Mouse (Mus musculus): ENCODE data around the gene Edem2.

Edem2 gene

DNA sequence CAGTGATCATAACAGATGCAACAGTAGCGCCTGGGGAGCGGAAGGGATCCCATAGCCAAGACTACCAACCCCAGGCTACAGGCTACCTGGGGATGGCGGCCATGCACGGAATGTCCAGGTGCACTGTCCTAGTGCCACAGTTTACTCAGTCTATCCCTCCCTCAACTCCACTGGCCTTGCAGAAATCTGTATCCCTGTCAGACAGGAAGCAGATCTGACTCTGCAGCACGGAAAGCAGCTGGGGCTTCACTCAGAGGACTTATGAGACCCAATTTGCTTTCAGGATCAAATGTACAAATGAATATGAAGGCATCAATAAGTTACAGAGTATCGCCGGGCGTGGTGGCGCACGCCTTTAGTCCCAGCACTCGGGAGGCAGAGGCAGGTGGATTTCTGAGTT lies 41.5 kb downstream of the Edem2 start:
- DNase-seq (ENCODE audit: low spot score), result no peak

DNA sequence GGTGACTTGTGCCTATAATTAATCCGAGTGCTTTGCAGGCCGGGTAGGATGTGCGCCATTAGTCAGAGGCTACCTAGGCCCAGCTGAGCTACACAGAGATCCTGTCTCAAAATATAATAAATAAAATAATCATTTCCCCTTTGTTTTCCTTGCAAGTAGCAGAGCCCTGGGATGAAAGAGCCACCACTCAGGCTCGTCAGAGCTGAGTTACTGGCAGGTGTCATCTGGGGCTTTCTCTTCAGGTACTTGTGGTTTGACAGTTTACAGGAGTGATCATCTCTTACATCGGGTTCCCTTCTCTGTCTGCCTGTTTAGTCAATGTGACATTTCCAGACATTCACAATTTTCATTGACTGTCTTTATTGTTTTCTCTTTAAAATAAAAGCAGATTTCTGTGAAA lies 42.7 kb downstream of the Edem2 start:
- no peak for DNase-seq (ENCODE audit: low spot score)

DNA sequence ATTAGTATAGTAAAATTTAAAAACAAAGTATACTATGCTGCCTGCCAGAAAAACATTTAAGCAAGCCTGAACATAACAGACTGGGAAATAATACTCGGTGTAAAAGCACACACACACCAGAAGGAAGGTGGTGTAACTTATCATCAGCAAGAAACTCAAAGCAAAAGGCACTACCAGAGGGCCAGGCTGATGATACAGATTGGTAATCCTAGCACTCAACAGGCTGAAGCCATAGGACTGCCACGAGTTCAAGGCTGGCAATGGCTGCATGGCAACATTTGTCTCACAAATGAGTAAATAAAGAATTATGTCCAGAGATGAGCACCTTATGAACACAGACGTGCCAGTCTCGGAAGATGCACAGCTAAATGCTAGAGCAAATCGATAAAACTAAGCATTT lies 45.5 kb downstream of the Edem2 start:
- DNase-seq (ENCODE audit: low spot score), result no peak

DNA sequence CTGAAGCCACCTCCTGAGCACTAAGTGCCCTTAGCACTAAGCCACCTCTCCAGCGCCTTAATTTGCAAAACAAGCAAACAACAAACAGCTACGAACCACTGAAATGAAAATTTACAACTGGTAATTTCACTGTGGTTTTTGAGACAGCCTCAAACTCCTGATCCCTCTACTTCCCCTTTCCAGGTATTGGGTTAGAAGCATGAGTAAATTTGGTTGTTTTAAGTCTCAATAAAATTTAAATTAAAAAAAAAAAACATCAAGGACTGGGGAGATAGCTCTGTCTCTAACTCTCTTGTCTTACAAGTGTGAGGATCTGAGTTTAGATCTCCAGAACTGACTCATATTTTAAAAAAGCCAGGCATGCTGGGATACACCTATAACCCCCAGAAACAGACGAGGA lies 46.1 kb downstream of the Edem2 start:
- no peak for DNase-seq (ENCODE audit: low spot score)

DNA sequence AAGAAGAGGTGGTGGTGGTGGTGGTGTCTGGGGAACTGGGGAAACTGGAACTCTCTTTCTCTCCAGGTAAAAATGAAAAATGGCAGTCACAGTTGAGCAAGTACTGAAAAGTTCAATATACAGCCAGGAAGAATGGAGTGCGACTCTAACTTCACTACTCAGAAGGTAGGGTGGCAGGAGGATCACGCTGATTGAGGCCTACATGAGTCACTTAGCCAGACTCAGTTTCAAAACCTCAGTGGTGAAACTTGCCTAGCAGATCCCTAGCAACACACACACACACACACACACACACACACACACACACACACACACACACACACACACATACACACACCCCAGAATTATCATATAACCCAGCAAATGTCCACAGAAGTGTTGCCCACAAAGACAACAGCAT lies 47.4 kb downstream of the Edem2 start:
- no peak for DNase-seq (ENCODE audit: low spot score)

DNA sequence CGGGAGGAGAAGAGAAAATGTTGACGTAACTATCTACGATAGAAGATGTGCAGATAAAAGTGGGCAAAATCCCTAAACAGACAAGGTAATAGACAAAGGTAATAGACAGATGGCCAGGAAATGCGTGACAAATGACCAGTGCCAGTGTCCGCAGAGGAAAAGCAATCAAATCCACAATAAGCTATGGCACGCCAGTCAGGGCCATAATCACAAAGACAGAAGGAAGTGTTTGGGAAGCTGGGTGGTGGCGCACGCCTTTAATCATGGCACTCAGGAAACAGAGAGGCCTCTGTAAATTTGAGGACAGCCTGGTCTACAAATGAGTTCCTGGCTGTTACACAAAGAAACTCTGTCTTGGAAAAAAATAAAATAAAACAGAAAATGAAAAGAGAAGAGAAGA lies 48.1 kb downstream of the Edem2 start:
- DNase-seq (ENCODE audit: low spot score), result no peak

DNA sequence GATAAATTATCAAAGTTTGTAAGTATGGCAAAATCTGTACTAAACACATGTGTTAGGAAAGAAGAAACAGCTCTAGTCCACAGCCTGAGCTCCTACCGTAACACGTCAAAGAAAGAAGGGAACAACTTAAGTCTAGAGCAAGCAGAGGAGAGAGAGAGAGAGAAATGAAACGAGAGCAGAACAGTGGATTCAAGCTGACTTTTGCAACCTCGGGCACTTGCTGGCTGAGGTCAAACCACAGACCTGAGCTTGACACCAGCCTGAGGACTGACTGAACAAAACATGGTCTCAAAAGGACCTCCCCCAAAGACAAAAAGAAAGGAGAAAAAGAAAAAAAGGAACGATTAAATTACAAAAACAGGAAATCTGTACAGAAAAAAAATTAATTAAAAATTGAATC lies 48.7 kb downstream of the Edem2 start:
- DNase-seq (ENCODE audit: low spot score), result no peak

DNA sequence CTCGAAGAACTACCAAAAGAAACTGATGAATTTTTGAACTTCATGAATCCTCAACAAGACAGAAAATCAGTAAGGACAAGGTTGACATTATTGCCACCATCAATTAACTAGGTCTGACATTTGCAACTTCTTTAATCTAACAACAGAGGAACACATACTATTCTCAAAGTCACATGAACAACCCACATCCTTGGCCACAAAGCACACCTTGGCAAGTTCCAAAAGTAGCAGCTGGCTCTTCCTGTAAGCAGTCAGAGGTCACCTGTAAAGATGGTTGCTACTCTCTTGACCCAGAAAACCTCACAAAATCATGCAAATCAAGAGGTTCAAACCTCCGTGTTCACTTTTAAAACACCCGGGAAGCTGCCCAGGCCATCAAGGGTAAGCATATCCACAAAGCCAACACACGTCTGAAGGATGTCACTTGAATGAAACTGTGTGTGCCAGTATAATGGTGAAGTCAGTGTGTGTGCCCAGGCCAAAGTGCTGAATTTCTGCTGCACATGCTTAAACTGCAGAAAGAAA lies 49.6 kb downstream of the Edem2 start:
- DNase-seq (ENCODE audit: low spot score), result no peak

DNA sequence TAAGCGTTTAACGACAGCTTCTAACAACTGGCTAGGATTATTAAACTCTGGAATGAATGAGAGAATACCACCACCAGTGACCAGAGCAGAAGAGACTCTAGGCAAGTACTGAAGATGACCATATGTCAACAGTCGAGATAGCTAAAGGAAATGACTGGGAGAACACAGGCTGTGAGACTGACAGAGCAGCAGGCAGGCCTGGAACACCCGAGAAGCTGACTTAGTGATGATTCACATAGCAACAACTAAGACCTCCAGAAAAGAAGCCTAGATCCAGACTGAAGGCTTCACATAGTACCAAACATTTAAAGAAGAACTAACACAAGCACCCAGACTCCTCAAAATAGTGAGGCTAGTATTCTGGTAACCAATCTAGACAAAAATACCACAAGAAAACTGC lies 54.2 kb downstream of the Edem2 start:
- no peak for DNase-seq (ENCODE audit: low spot score)

DNA sequence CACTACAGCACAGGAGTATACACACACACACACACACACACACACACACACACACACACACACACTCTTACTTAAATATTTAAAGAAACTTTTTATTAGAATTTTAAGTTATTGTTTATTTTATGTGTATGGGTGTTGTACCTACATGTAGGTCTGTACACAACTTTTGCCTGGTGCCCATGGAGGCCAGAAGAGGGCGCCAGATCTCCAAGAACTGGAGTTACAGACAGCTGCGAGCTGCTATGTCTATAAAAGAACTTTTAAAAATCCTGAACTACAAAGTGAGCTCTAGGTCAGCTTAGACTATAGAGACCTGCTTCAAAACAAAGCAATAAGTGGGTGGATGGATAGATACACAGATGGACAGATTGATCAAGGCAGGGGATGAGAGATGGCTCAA lies 55.7 kb downstream of the Edem2 start:
- peak; percentile 48 for DNase-seq (ENCODE audit: low spot score)

DNA sequence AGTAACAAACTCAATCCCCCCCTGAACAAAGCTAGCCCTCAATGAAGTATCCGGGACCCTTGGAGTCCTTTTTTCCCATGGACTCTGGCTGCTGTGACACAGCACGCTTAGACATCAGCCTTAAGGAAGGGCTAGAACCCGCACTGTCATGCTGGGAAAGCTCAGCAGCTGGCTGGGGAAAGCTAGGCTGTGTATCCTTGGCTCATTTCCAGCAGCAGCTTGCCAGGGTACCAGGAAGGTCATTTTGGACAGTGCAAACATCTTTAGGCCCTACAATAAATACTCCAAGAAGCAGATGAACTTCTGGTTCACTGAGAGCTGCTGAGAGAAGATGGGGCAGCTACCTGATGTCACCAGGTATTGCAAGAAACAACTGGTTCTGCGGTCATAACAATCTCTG lies 58.0 kb downstream of the Edem2 start:
- DNase-seq (ENCODE audit: low spot score), result no peak

DNA sequence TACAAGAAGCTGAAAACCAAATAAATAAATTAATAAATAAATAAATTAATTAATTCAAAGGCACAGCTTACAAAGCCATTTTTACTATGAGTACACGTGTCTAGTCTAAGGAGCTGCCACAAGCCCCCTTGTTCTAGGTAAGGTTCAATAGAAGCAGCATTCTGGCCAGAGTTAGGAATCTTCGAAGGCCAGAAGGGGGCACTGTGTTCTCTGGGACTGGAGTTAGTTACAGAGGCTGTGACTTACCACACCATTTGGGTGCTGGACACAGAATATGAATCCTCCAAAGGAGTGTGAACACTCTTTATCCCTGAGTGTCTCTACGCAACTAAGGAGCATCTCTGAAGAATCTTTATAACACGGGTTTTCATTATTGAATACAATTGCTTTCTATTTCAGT lies 60.8 kb downstream of the Edem2 start:
- DNase-seq (ENCODE audit: low spot score), result no peak

DNA sequence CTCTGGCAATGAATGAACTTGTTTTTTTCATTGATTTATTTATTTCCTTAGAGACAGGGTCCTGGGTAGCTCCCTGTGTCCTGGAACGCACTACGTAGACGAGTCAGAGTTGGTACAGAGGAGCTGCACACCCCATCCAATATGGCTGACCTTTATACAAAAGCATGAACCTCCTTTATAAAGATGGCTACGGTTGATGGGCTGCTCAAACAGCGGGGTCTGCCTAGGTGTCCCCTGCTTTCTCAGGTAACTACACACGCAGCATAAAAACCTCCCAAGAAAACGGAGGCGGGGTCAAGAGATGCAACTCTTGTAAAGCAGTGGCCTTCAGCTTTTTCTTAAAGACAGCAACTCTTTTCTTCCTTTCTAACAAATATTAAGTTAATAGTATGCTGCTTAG lies 61.4 kb downstream of the Edem2 start:
- DNase-seq (ENCODE audit: low spot score), result no peak

DNA sequence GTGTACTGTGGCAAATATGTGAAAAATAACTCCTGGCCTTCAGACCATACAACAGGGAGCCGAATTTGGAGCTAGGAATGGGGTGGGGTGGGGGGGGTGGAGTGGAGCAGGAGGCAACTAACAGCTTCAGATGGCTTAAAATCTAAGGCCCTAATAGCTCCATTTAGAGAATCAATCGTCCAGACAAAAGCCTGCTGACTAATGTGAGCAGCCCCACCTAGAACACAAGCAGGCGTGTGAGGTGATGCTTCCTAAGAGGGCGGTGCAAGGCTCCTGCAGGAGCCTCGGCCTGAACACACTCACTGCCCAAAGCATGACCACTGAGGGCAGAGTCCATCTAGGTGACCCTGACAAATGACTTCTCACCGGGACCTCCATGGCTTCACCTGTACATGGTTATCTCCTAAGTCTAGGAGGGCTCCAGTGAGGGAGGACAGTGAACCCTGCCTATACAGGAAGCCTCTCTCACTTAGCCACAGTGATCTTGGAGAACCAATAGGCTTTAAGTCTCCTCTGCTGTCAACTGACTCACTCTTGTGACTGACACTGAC lies 65.3 kb downstream of the Edem2 start:
- DNase-seq (ENCODE audit: low spot score), result no peak

DNA sequence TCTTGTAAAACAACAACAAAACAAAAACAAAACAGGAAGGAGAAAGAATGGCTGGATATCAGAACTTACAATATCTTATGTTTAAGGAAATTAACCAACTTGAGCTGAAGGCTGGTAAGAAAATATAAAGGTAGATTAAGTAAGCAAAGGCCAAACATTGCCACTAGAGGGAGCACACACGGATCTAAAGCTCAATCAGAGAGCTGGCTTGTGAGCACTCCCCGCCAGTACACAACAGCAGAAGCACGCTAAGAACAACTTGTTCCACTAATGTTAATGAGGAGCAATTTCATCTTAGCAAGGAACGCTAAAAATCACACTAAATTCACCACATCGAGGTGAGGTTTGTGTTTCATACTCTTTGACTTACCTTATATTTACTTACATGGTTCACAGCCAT lies 66.2 kb downstream of the Edem2 start:
- DNase-seq (ENCODE audit: low spot score), result no peak

DNA sequence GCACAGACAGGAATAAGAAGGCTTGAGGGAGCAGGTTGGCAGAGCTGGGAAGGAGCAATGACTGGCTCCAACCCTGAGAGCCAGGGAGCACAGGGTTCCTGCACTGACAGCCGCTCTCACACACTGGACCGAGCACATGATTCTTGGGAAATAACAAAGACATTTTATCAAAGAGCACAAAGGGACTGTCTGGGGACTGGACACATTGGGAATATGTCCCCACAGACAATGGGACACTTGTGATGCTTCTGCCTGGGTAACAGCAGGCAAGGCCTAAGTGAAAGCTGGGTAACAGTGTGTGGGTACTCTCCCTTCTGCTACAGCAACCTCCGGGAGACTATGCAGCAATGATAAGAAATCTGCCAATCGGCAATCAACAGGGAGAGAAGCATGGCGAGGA lies 66.9 kb downstream of the Edem2 start:
- no peak for DNase-seq (ENCODE audit: low spot score)

DNA sequence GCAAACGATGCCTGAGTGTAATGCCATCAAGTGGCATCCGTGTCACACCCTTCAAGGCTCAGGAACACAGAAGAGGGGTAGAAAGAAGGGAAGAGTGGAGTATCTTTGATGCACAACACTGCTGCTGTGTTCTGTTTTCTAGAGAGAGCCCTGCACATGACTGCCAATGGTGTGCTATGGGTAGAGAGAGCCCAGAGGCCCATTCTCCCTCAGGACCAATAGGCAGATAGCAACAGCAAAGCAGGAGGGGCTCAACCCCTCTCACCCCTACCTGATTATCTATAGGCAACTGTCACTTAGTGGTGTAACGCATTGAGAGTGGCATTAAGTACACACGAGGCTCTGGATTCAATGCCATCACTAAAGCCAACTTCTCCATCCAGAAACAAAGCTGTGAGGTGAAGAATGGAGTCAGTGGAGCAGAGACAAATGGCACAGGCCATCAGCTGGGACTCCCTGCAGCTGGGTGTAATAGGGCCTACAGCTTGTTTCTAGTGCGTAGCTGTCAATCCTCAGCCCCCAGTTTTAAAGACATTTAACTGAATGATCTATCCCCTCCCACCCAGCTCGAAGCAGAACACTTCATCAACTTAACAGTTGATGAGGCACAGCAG lies 73.4 kb downstream of the Edem2 start:
- no peak for DNase-seq (ENCODE audit: low spot score)

DNA sequence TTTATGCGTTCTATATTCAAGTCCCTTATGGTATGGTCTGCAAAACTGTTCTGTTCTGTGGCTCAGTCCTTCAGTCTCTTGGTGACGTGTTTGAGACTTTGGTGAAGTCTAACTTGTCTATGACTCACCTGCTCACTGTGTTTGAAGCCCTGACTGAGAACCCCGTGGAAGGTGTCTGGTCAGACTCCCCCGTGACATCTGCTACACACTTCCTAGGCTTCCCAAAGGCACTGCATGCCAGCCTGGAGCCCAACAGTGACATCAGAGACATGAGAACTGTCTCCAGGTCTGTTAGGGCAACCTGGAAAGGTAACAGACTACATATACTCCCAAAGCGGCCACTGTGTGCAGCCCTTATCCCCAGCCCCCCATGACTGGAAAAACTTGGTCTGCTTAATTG lies 76.7 kb downstream of the Edem2 start:
- no peak for DNase-seq (ENCODE audit: low spot score)
